Mouse (Mus musculus) MEL (cell line): ENCODE data around the gene Mapk8ip1. TPM values are rescaled to one million over a fixed set of nuclear protein-coding genes. Genes with fewer than 3 reads are reported as not detected.

Source experiments
- DNase-seq: peaks from one replicate; pipeline ENCODE4 v3.0.0; 2011; ENCODE audit warnings: low read depth, low spot score
- H3K27ac ChIP-seq: 2 replicates; pipeline ENCODE4 v1.5.1; 2012; ENCODE audit warnings: low read depth, mild to moderate bottlenecking, control low read depth, low read length, moderate library complexity; ENCODE audit not compliant: control insufficient read depth
- H3K27me3 ChIP-seq, 2 experiments: fragments of 150-350 bp in 1 of 2; sonication (generic) in 1 of 2; 2 replicates each; pipeline ENCODE4 v1.6.1; 2012; ENCODE audit warnings: low read length in 2 of 2, mild to moderate bottlenecking in 2 of 2, improper control_type of control experiment in 1 of 2, moderate library complexity in 1 of 2; ENCODE audit not compliant: insufficient read depth in 2 of 2, control insufficient read depth in 1 of 2
- H3K36me3 ChIP-seq, 2 experiments: 2 replicates each; pipeline ENCODE4 v1.6.1; 2012 to 2014; ENCODE audit warnings: low read length in 2 of 2, improper control_type of control experiment in 1 of 2, inconsistent platforms in 1 of 2, mild to moderate bottlenecking in 1 of 2; ENCODE audit not compliant: insufficient read depth in 2 of 2, control insufficient read depth in 1 of 2
- H3K4me1 ChIP-seq, 2 experiments: fragments of 150-350 bp in 1 of 2; sonication (generic) in 1 of 2; 2 replicates each; pipeline ENCODE4 v1.6.1; 2012; ENCODE audit warnings: low read length in 2 of 2, improper control_type of control experiment in 1 of 2, mild to moderate bottlenecking in 1 of 2; ENCODE audit not compliant: insufficient read depth in 2 of 2, control insufficient read depth in 1 of 2
- H3K4me3 ChIP-seq, 2 experiments: fragments of 150-350 bp in 1 of 2; sonication (generic) in 1 of 2; 2 replicates each; pipeline ENCODE4 v1.5.1; 2012; ENCODE audit warnings: low read depth in 2 of 2, low read length in 2 of 2, mild to moderate bottlenecking in 2 of 2, moderate library complexity in 2 of 2, control low read depth in 1 of 2, improper control_type of control experiment in 1 of 2; ENCODE audit not compliant: control insufficient read depth in 1 of 2, insufficient read depth in 1 of 2
- H3K79me2 ChIP-seq: 2 replicates; pipeline ENCODE4 v1.6.1; 2012; ENCODE audit warnings: mild to moderate bottlenecking, low read length, moderate library complexity; ENCODE audit not compliant: control insufficient read depth, poor library complexity, insufficient read depth
- H3K9ac ChIP-seq: 2 replicates; pipeline ENCODE4 v1.6.1; 2012; ENCODE audit warnings: low read depth, mild to moderate bottlenecking, control low read depth, low read length, moderate library complexity; ENCODE audit not compliant: control insufficient read depth, poor library complexity, severe bottlenecking
- H3K9me3 ChIP-seq: fragments of 150-350 bp; sonication (generic); replicated peaks from 2 replicates; pipeline ENCODE4 v1.6.1; 2012; ENCODE audit warnings: mild to moderate bottlenecking, low read length, improper control_type of control experiment, moderate library complexity; ENCODE audit not compliant: insufficient read depth
- CHD1 ChIP-seq: IDR thresholded peaks from 2 replicates; pipeline ENCODE4 v1.6.1; 2012; ENCODE audit warnings: low read depth, mild to moderate bottlenecking, inconsistent platforms, low read length, improper control_type of control experiment
- CTCF ChIP-seq, 3 experiments: IDR thresholded peaks in 2 of 3; conservative IDR thresholded peaks in 1 of 3; 2 replicates each; pipeline ENCODE4 v1.5.1; 2011 to 2012; ENCODE audit warnings: low read length in 3 of 3, low read depth in 2 of 3, mild to moderate bottlenecking in 2 of 3, improper control_type of control experiment in 1 of 3, inconsistent platforms in 1 of 3, mixed read lengths in 1 of 3, moderate library complexity in 1 of 3; ENCODE audit not compliant: control insufficient read depth in 1 of 3, insufficient read depth in 1 of 3, poor library complexity in 1 of 3, severe bottlenecking in 1 of 3
- EP300 ChIP-seq, 2 experiments: IDR thresholded peaks; 2 replicates each; pipeline ENCODE4 v1.6.1; 2011; ENCODE audit warnings: improper control_type of control experiment in 2 of 2, low read length in 2 of 2, low read depth in 1 of 2, mild to moderate bottlenecking in 1 of 2
- ETS1 ChIP-seq: IDR thresholded peaks from 2 replicates; pipeline ENCODE4 v1.6.1; 2012; ENCODE audit warnings: low read depth, mild to moderate bottlenecking, inconsistent platforms, low read length, improper control_type of control experiment, moderate library complexity
- GATA1 ChIP-seq: IDR thresholded peaks from 2 replicates; pipeline ENCODE4 v1.6.1; 2011; ENCODE audit warnings: low read depth, low read length, improper control_type of control experiment
- MAFK ChIP-seq: IDR thresholded peaks from 2 replicates; pipeline ENCODE4 v1.6.1; 2011; ENCODE audit warnings: low read depth, mild to moderate bottlenecking, low read length, improper control_type of control experiment, borderline replicate concordance
- MXI1 ChIP-seq: IDR thresholded peaks from 2 replicates; pipeline ENCODE4 v1.6.1; 2011; ENCODE audit warnings: mild to moderate bottlenecking, low read depth, low read length, improper control_type of control experiment
- NELFE ChIP-seq: IDR thresholded peaks from 2 replicates; pipeline ENCODE4 v1.6.1; 2011; ENCODE audit warnings: low read depth, low read length, improper control_type of control experiment
- NRF1 ChIP-seq: IDR thresholded peaks from 2 replicates; pipeline ENCODE4 v1.6.1; 2014; ENCODE audit warnings: low read depth, mild to moderate bottlenecking, inconsistent platforms, low read length, improper control_type of control experiment, moderate library complexity; ENCODE audit not compliant: poor library complexity, insufficient read depth, severe bottlenecking
- POLR2A ChIP-seq, 2 experiments: IDR thresholded peaks; 2 replicates each; pipeline ENCODE4 v1.6.1; 2011 to 2012; ENCODE audit warnings: low read length in 2 of 2, mild to moderate bottlenecking in 2 of 2, control low read depth in 1 of 2, improper control_type of control experiment in 1 of 2, low read depth in 1 of 2, moderate library complexity in 1 of 2; ENCODE audit not compliant: control insufficient read depth in 1 of 2, insufficient read depth in 1 of 2, poor library complexity in 1 of 2
- RCOR1 ChIP-seq: IDR thresholded peaks from 2 replicates; pipeline ENCODE4 v1.6.1; 2012; ENCODE audit warnings: low read depth, mild to moderate bottlenecking, inconsistent platforms, low read length, improper control_type of control experiment
- SIN3A ChIP-seq: IDR thresholded peaks from 2 replicates; pipeline ENCODE4 v1.6.1; 2012; ENCODE audit warnings: low read length, improper control_type of control experiment, inconsistent platforms
- SMC3 ChIP-seq: IDR thresholded peaks from 2 replicates; pipeline ENCODE4 v1.6.1; 2011; ENCODE audit warnings: low read depth, low read length, improper control_type of control experiment
- TAL1 ChIP-seq: IDR thresholded peaks from 2 replicates; pipeline ENCODE4 v1.6.1; 2012; ENCODE audit warnings: mild to moderate bottlenecking, inconsistent platforms, low read length, moderate library complexity, mixed read lengths
- TCF12 ChIP-seq: IDR thresholded peaks from 2 replicates; pipeline ENCODE4 v1.6.1; 2014; ENCODE audit warnings: low read depth, mild to moderate bottlenecking, inconsistent platforms, low read length, improper control_type of control experiment, moderate library complexity
- USF1 ChIP-seq: IDR thresholded peaks from 2 replicates; pipeline ENCODE4 v1.6.1; 2014; ENCODE audit warnings: low read depth, mild to moderate bottlenecking, inconsistent platforms, low read length, improper control_type of control experiment, moderate library complexity
- ZC3H11A ChIP-seq: IDR thresholded peaks from 2 replicates; pipeline ENCODE4 v1.6.1; 2012; ENCODE audit warnings: low read depth, mild to moderate bottlenecking, inconsistent platforms, low read length, improper control_type of control experiment
- ZKSCAN1 ChIP-seq: IDR thresholded peaks from 2 replicates; pipeline ENCODE4 v1.6.1; 2012; ENCODE audit warnings: low read depth, mild to moderate bottlenecking, inconsistent platforms, low read length, improper control_type of control experiment, moderate library complexity
- ZNF384 ChIP-seq: IDR thresholded peaks from 2 replicates; pipeline ENCODE4 v1.6.1; 2012; ENCODE audit warnings: low read depth, mild to moderate bottlenecking, inconsistent platforms, low read length, improper control_type of control experiment
- polyA plus RNA-seq, 2 experiments: library from polyadenylated mRNA; stranded (reverse) in 1 of 2; unstranded in 1 of 2; fragments of >175 nt in 1 of 2; fragments of >200 nt in 1 of 2; gene quantifications; 2 replicates each; pipeline versions ENCODE4 v1.2.1 to v1.2.4; 2012; ENCODE audit warnings: low replicate concordance in 2 of 2, low read depth in 1 of 2; ENCODE audit not compliant: insufficient read length in 2 of 2, insufficient read depth in 1 of 2, missing spikeins in 1 of 2
- total RNA-seq: library from RNA; depleted of rRNA; stranded (reverse); fragments of 300-350 nt; gene quantifications from 2 replicates; pipeline ENCODE4 v1.2.3, GENCODE M21; 2012

Mapk8ip1 gene
- total and polyA plus RNA-seq, 3 experiments, result 2.5 to 3.8 TPM; not detected in 1

- no peak for TF ChIP-seq CTCF (IDR thresholded peaks at IDR 0.05 in 2 of 3, conservative IDR thresholded peaks at IDR 0.05 in 1 of 3; ENCODE audit: control insufficient read depth in 1 of 3, insufficient read depth in 1 of 3, low read depth in 2 of 3, low read length in 3 of 3, poor library complexity in 1 of 3, severe bottlenecking in 1 of 3)
- TF ChIP-seq POLR2A (IDR thresholded peaks at IDR 0.05; ENCODE audit: control insufficient read depth in 1 of 2, insufficient read depth in 1 of 2, low read depth in 1 of 2, low read length in 2 of 2, poor library complexity in 1 of 2), result peak; percentile 82 to 92
- TF ChIP-seq TAL1, result no peak
- peak; percentile 29; the same call in 1 of the 2 replicates for TF ChIP-seq TCF12
Observed at GRCm38 (mm10) chr2:92433578-92434374, 32.7 kb upstream of the Mapk8ip1 start, which contains the start of gene Cry2 (continued).

GRCm38 (mm10) chr2:92432299-92433295 lies 31.5 kb upstream of the Mapk8ip1 start:
- Histone ChIP-seq H3K9ac (peak overlapping the region; percentile 76), H3K4me3 (peak overlapping the region; percentile 70 to 92), H3K4me1 (peaks cover 9 to 28% of the 10 kb centered on the region in 2 experiments), H3K79me2 (peaks cover 60% of the 10 kb centered on the region), H3K27ac (peak overlapping the region; percentile 59), H3K27me3 (no peaks in the 10 kb centered on the region), H3K9me3 (no peaks in the 10 kb centered on the region), H3K36me3 (peaks cover 0 to 17% of the 10 kb centered on the region in 2 experiments; a peak in 3 of 4 replicates)
- peak; percentile 61 for DNase-seq
- TF ChIP-seq SIN3A, result peak; percentile 45
- TF ChIP-seq CHD1, result 0 out of 2 replicates have a peak, but pooled peaks have one; percentile 55
- TF ChIP-seq NRF1, result no peak
- TF ChIP-seq ZKSCAN1, result no peak
- no peak for TF ChIP-seq USF1
- TF ChIP-seq ZNF384, result no peak
- no peak for TF ChIP-seq RCOR1
- 0 out of 2 replicates have a peak, but pooled peaks have one; percentile 1 for TF ChIP-seq ETS1
- TF ChIP-seq EP300 (IDR thresholded peaks at IDR 0.05; ENCODE audit: low read depth in 1 of 2, low read length in 2 of 2), result no peak

GRCm38 (mm10) chr2:92431611-92432179 lies 30.6 kb upstream of the Mapk8ip1 start:
- H3K9ac ChIP-seq, result peak overlapping the region; percentile 76
- H3K27ac ChIP-seq, result peak overlapping the region; percentile 59
- DNase-seq, result no peak
- no peak for TF ChIP-seq MAFK
- 0 out of 2 replicates have a peak, but pooled peaks have one; percentile 19 for TF ChIP-seq SIN3A
- TF ChIP-seq CHD1, result 0 out of 2 replicates have a peak, but pooled peaks have one; percentile 3
- TF ChIP-seq GATA1, result no peak
- no peak for TF ChIP-seq MXI1
- TF ChIP-seq NELFE, result no peak
- TF ChIP-seq SMC3, result no peak
- TF ChIP-seq ZC3H11A, result no peak
- H3K36me3 ChIP-seq, result peaks cover under 1 to 12% of the 10 kb centered on the region in 2 experiments
- no peaks in the 10 kb centered on the region for H3K9me3 ChIP-seq
- H3K79me2 ChIP-seq, result peaks cover 65% of the 10 kb centered on the region
- no peaks in the 10 kb centered on the region for H3K27me3 ChIP-seq
- H3K4me1 ChIP-seq, result peaks cover 9 to 25% of the 10 kb centered on the region in 2 experiments
- H3K4me3 ChIP-seq, result peak overlapping the region; percentile 70 to 92
